Mouse (Mus musculus): ENCODE data around the gene Actrt3.

DNA sequence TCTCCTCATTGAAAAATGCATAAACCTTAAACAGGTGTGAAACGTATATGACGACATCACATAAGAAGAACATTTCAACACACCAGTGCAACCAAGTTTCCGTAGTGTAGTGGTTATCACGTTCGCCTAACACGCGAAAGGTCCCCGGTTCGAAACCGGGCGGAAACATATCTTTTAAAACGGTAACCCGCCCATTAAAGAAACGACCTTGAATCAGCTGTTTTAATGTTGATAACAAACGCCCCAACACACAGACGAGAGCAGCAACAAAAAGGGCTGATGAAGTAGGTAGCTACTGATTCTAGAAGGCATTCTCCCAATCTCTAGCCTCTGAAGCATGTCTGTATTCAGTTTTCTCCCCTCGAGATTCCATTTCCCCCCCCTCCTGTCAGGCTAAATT, 1.4 kb upstream of the Actrt3 start:
- no peak for TF ChIP-seq POLR2A (IDR thresholded peaks at IDR 0.05; ENCODE audit: insufficient read length, low read depth)
- TF ChIP-seq TCF3 (IDR thresholded peaks at IDR 0.05; ENCODE audit: insufficient read length, low read depth), result no peak
- TF ChIP-seq USF1 (IDR thresholded peaks at IDR 0.05; ENCODE audit: low read depth), result no peak
- TF ChIP-seq CEBPB (IDR thresholded peaks at IDR 0.05; ENCODE audit: insufficient read depth, poor library complexity, severe bottlenecking), result no peak
- no peak for TF ChIP-seq MAX (IDR thresholded peaks at IDR 0.05; ENCODE audit: low read depth)
- no peak for TF ChIP-seq POLR2AphosphoS2 (IDR thresholded peaks at IDR 0.05; ENCODE audit: insufficient read length, low read depth)
